ENCODE assay signal across 8 mouse cellular contexts in genomic region chr13:14040186-14040585, GRCm38 (mm10). TPM values are rescaled to one million over a fixed set of nuclear protein-coding genes. Genes with fewer than 3 reads are reported as not detected.
A peak's percentile ranks its signal among the peaks of the same experiment; 100 is the strongest.
DNase-seq lines count a peak whose midpoint lies in the region; ATAC-seq and TF ChIP-seq lines count a peak whose summit lies in the region.

No protein-coding gene starts in this region.

- no peaks in the 10 kb centered on the region for H3K9me3 ChIP-seq in embryonic facial prominence, embryonic 12.5 days
- no peaks in the 10 kb centered on the region for H3K9me3 ChIP-seq in hindbrain, postnatal 0 days (ENCODE audit: low read length)

- H3K9ac ChIP-seq in embryonic facial prominence, embryonic 12.5 days: no peak overlapping the region
- peak overlapping the region; percentile 62; the same call in 1 of the 2 replicates for H3K9ac ChIP-seq in hindbrain, postnatal 0 days (replicated peaks; ENCODE audit: low read length)

- peak overlapping the region; percentile 57 for H3K4me3 ChIP-seq in embryonic facial prominence, embryonic 12.5 days
- H3K4me3 ChIP-seq in hindbrain, postnatal 0 days (ENCODE audit: low read length): peak overlapping the region; percentile 54
- H3K4me3 ChIP-seq in myocyte: peak overlapping the region; percentile 70

- peak overlapping the region; percentile 83 for H3K4me2 ChIP-seq in embryonic facial prominence, embryonic 12.5 days (replicated peaks)
- H3K4me2 ChIP-seq in hindbrain, postnatal 0 days (ENCODE audit: low read depth, low read length): peak overlapping the region; percentile 75
- peak overlapping the region; percentile 88 for H3K4me2 ChIP-seq in myocyte (ENCODE audit: low read depth)

- TF ChIP-seq CTCF in hindbrain, postnatal 0 days (IDR thresholded peaks at IDR 0.05; ENCODE audit: low read depth): no peak

- H3K79me2 ChIP-seq in myocyte (ENCODE audit: control insufficient read depth, insufficient read depth): peaks cover 38% of the 10 kb centered on the region

- H3K36me3 ChIP-seq in embryonic facial prominence, embryonic 12.5 days: no peaks in the 10 kb centered on the region
- H3K36me3 ChIP-seq in hindbrain, postnatal 0 days (ENCODE audit: insufficient read depth, low read length): no peaks in the 10 kb centered on the region
- no peaks in the 10 kb centered on the region for H3K36me3 ChIP-seq in myocyte (ENCODE audit: control insufficient read depth, insufficient read depth)

- H3K27ac ChIP-seq in embryonic facial prominence, embryonic 12.5 days: peak overlapping the region; percentile 36; the same call in 1 of the 2 replicates
- H3K27ac ChIP-seq in hindbrain, postnatal 0 days: peak overlapping the region; percentile 97; the same call in 1 of the 2 replicates

- peaks cover 14% of the 10 kb centered on the region for H3K4me1 ChIP-seq in embryonic facial prominence, embryonic 12.5 days
- no peaks in the 10 kb centered on the region for H3K4me1 ChIP-seq in hindbrain, postnatal 0 days (ENCODE audit: insufficient read depth, low read length)

- TF ChIP-seq POLR2A in myocyte (IDR thresholded peaks at IDR 0.05; ENCODE audit: insufficient read length, low read depth): no peak

- WGBS in embryonic facial prominence, embryonic 12.5 days: 47% methylated on average over 5 of the region's 5 CpGs
- 21% methylated on average over 5 of the region's 5 CpGs for WGBS in hindbrain, postnatal 0 days

- DNase-seq in adrenal gland, adult 8-10 months: peak; percentile 13
- DNase-seq in adrenal gland, adult 18-20 months (ENCODE audit: low spot score in 2 of 2): no peak
- peak; percentile 89 for DNase-seq in 3T3-L1 (ENCODE audit: low read depth, low spot score)
- DNase-seq in hindbrain, postnatal 0 days (ENCODE audit: low spot score): peak; percentile 19
- DNase-seq in right cerebral cortex, postnatal 14 days: no peak
- DNase-seq in spleen, adult 18-20 months: no peak

- no peak overlapping the region for H3ac ChIP-seq in myocyte (ENCODE audit: control insufficient read depth, insufficient read length)

- ATAC-seq in embryonic facial prominence, embryonic 12.5 days (ENCODE audit: insufficient number of reproducible peaks, insufficient read depth, low FRiP score, low TSS enrichment): no peak
- no peak for ATAC-seq in hindbrain, postnatal 0 days

- H3K27me3 ChIP-seq in embryonic facial prominence, embryonic 12.5 days: no peaks in the 10 kb centered on the region
- no peaks in the 10 kb centered on the region for H3K27me3 ChIP-seq in hindbrain, postnatal 0 days (ENCODE audit: insufficient read depth, low read length)
- no peaks in the 10 kb centered on the region for H3K27me3 ChIP-seq in myocyte (ENCODE audit: control insufficient read depth, insufficient read depth, insufficient read length)

TF ChIP-seq in myocyte, 11 proteins besides CTCF, POLR2A, EP300 and RAD21:
- TF ChIP-seq SRF (IDR thresholded peaks at IDR 0.05; ENCODE audit: control insufficient read depth, insufficient read length, low read depth) (no peak), CEBPB (IDR thresholded peaks at IDR 0.05; ENCODE audit: insufficient read depth, poor library complexity, severe bottlenecking) (peak; percentile 91)

RNA-seq across cellular contexts. Expression of gene Tbce, which starts 0.7 kb away (rescaled TPM):
- total RNA-seq in adrenal gland, adult 8-10 months (2022): 10 to 100 TPM; 40.3 to 86.9 (median 59.4) TPM
- total RNA-seq in adrenal gland, adult 18-20 months (2021): 10 to 100 TPM; 38.3 to 41.4 TPM
- polyA plus RNA-seq in embryonic facial prominence, embryonic 12.5 days (2016; fragmentation: Nextera tagmentation; extraction: Ambion mirVana): 61.3 and 66.6 TPM in 2 replicates
- total RNA-seq in hindbrain, postnatal 0 days (2014; rRNA removed): 43.3 and 60.2 TPM in 2 replicates
- polyA plus RNA-seq in hindbrain, postnatal 0 days (2015; fragmentation: Nextera tagmentation; extraction: Ambion mirVana): 79.1 and 86.7 TPM in 2 replicates
- polyA plus RNA-seq in myocyte (2012; fragmentation: generic; extraction: Trizol): 20.3 TPM

RNA-seq across cellular contexts. Expression of gene Arid4b, which starts 22.8 kb away (rescaled TPM):
- total RNA-seq in adrenal gland, adult 8-10 months (2022): 10 to 100 TPM; 35.2 to 54.4 (median 42.0) TPM
- total RNA-seq in adrenal gland, adult 18-20 months (2021): 10 to 100 TPM; 24.8 to 39.1 TPM
- 95.2 and 96.5 TPM in 2 replicates for polyA plus RNA-seq in embryonic facial prominence, embryonic 12.5 days (2016; fragmentation: Nextera tagmentation; extraction: Ambion mirVana)
- total RNA-seq in hindbrain, postnatal 0 days (2014; rRNA removed): 17.9 and 24.8 TPM in 2 replicates
- polyA plus RNA-seq in hindbrain, postnatal 0 days (2015; fragmentation: Nextera tagmentation; extraction: Ambion mirVana): 56.4 and 66.7 TPM in 2 replicates
- polyA plus RNA-seq in myocyte (2012; fragmentation: generic; extraction: Trizol): 3.7 TPM

RNA-seq across cellular contexts. Expression of gene Ggps1, which starts 23.1 kb away (rescaled TPM):
- total RNA-seq in adrenal gland, adult 8-10 months (2022): 10 to 100 TPM; 38.3 to 58.2 (median 43.5) TPM
- 10 to 100 TPM; 38.3 to 41.0 TPM for total RNA-seq in adrenal gland, adult 18-20 months (2021)
- 58.5 and 64.0 TPM in 2 replicates for polyA plus RNA-seq in embryonic facial prominence, embryonic 12.5 days (2016; fragmentation: Nextera tagmentation; extraction: Ambion mirVana)
- 90.9 and 120 TPM in 2 replicates for total RNA-seq in hindbrain, postnatal 0 days (2014; rRNA removed)
- polyA plus RNA-seq in hindbrain, postnatal 0 days (2015; fragmentation: Nextera tagmentation; extraction: Ambion mirVana): 74.4 and 80.0 TPM in 2 replicates
- 8.6 TPM for polyA plus RNA-seq in myocyte (2012; fragmentation: generic; extraction: Trizol)

Comparison
In these comparisons a context has a peak if more than half of its experiments do, and no peak if none do; other contexts are left out.
1. DNase-seq: peak in adrenal gland, adult 8-10 months (single experiment), 3T3-L1 (single experiment) and hindbrain, postnatal 0 days (single experiment); none in adrenal gland, adult 18-20 months (0 of 2), right cerebral cortex, postnatal 14 days (single experiment) and spleen, adult 18-20 months (0 of 2).
2. Peak in every context shown above with its lines, with median percentiles within 50 percentile points of each other: H3K4me2 ChIP-seq and H3K4me3 ChIP-seq.